Mouse (Mus musculus) gastrocnemius, postnatal 25 days (tissue): Measurements from ENCODE around the gene Sv2b. TPM values are rescaled to one million over a fixed set of nuclear protein-coding genes. Genes with fewer than 3 reads are reported as not detected.
A peak's percentile ranks its signal among the peaks of the same experiment; 100 is the strongest.
"Not testable (repeated sequence)": the region's sequence is repeated elsewhere in the genome, so short reads cannot be mapped to it uniquely, and the experiment has no call there.

ENCODE experiments used
- DNase-seq: peaks from one replicate; pipeline ENCODE4 v3.0.0; 2022
- long read RNA-seq, 2 experiments: library from polyadenylated mRNA; stranded (forward); transcript quantifications; one replicate each; pipeline ENCODE4 v2.0.0; 2021
- total RNA-seq, 2 experiments: library from RNA; stranded (reverse); gene quantifications; 1 replicate in 1 of 2; 2 replicates in 1 of 2; pipeline ENCODE4 v1.2.3; 2021

The Sv2b gene
- total RNA-seq: under 1 TPM; 0.23 to 0.48 TPM
- long read RNA-seq, experiment 1: 0 reads
- long read RNA-seq, experiment 2: 0 reads

GRCm38 (mm10) chr7:75308457-75309312 is at the start of gene Sv2b:
TSS of gene Sv2b (minus strand) at chr7:75309262.
- DNase-seq: no peak

DNA sequence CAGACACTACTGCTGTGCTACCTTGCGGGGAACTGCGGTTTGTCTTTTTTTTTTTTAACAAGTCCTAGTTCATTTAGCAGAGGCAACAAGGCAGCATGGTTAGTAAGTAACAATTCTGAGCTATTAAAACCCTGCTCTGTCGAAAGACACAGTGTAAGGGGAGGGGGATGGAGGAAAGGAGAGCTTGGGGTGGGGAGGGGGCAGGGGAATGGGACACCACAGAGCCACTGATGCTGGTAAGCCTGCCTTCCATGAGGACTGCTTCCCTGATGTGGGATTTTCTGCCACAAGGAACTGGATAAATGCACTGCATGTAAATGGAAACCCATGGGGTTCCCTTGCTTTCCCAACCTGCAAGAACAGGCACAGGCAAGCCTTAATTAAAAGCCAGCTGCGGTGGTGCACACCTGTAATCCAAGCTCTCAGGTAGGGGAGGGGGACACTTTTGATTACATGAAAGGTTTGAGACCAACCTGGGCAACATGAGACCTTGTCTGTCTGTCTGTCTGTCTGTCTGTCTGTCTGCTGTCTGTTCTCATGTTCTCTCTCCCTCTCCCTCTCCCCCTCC is 49.3 kb upstream of the Sv2b start:
- DNase-seq: no peak

GRCm38 (mm10) chr7:75355521-75355920 is 46.5 kb upstream of the Sv2b start:
- DNase-seq: no peak

GRCm38 (mm10) chr7:75352777-75353374 is 43.8 kb upstream of the Sv2b start:
- no peak for DNase-seq

DNA sequence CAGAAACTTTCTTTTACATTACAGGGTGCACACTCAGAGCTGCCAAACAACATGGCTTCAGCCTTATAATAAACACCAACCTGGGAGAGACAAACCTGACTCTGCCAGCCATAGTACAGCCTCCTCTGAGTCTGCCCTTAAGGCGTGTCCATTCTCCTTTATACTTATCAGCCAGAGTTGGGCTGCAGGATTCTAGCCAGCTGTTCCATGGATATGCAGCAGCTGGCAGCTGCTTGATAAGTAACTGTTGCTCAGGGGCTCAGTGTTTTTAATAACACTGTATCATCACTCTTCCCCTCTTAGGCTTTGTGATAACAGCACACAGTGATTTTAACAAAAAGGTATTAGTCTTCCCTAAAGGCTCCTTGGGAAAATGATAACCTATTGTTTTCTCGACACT is 41.1 kb upstream of the Sv2b start:
- no peak for DNase-seq

- DNase-seq: no peak
Measured at GRCm38 (mm10) chr7:75332311-75332710, 23.2 kb upstream of the Sv2b start.

DNA sequence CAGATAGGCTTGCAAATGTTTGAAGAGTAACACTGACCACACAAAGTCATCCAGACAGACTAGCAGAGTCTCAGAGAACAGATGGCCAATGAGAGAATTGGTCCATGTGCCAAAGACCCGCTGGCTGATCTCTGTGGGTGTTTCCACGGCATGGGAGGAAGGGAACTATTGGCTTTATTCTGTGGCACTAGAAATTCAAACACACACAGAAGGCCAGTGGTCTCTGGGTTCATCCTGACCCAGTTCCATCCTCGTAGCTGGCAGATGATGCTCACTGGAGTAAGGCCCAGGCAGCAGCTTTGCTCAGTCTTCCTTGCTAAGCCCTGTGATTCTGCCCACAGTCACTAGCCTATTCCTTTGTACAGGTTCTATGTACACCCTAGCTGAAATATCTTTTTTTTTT is 20.7 kb upstream of the Sv2b start:
- peak; percentile 5 for DNase-seq

- no peak for DNase-seq
Measured at GRCm38 (mm10) chr7:75328721-75329362, 19.8 kb upstream of the Sv2b start.

GRCm38 (mm10) chr7:75325273-75325672 is 16.2 kb upstream of the Sv2b start:
- DNase-seq: no peak

- not testable (repeated sequence) for DNase-seq
Measured at GRCm38 (mm10) chr7:75322742-75323141, 13.7 kb upstream of the Sv2b start.

- no peak for DNase-seq
Measured at GRCm38 (mm10) chr7:75320009-75320408, 10.9 kb upstream of the Sv2b start.

- DNase-seq: no peak
Measured at GRCm38 (mm10) chr7:75318320-75318719, 9.3 kb upstream of the Sv2b start.

GRCm38 (mm10) chr7:75314873-75315272 is 5.8 kb upstream of the Sv2b start:
- DNase-seq: no peak

DNA sequence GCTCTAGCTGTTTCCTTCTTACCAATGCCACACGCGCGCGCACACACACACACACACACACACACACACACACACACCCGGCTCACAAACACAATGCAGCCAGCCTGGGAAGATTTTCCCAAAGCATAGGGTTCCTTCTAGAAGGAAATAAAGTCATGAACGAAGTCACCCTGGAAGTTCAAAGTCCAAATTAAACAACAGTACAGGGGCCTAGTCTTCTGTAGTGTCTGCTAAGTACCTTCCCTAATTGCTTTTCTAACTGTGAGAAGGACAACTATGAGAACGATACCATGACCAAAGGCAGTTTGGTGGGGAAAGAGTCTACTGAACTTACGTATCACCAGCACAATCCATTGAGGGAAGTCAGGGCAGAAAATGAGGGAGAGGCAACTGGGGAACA is 508 bp upstream of the Sv2b start:
- no peak for DNase-seq

DNA sequence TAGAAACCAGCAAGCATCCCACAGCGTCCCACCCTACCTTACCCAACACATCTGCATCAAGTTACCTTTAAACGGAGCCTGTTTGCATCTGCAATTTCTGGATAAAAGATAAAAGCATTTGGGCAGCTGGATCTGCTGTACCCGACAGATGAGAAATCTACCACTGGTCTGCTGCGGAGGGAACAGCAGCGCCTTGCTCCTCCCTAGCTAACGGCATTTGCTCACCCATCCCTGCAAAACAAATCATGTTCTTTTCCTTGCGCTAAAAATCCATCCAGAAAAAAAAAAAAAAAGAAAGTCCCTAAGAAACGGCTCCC is 964 bp downstream of the Sv2b start:
- DNase-seq: no peak

DNA sequence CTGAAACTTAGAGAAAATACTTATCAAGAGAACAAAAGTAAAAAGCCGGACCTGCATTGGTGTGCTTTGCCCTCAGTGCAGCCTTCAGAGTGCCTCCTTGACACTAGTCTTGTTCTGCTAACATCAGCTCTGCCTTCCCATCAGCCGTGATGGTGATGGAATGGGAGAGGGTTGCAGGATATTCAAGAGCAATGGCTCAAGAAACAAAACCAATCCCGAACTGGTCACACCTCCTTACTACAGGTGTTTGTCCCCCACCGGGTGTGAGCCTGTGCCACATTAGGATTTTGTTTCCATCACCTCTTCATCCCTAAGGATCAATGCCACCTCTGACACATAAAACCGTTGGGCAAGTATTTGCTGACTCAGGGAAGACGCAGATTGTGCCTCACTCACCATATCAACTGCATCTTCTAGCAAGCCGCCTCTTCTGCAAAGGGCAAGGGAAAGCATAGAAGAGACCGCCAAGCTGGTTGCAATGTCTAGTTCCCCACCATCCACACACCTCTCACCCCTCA is 1.4 kb downstream of the Sv2b start:
- no peak for DNase-seq

- DNase-seq: no peak
Measured at GRCm38 (mm10) chr7:75305901-75306465, 3.1 kb downstream of the Sv2b start.

GRCm38 (mm10) chr7:75302523-75303215 is 6.4 kb downstream of the Sv2b start:
- no peak for DNase-seq

DNA sequence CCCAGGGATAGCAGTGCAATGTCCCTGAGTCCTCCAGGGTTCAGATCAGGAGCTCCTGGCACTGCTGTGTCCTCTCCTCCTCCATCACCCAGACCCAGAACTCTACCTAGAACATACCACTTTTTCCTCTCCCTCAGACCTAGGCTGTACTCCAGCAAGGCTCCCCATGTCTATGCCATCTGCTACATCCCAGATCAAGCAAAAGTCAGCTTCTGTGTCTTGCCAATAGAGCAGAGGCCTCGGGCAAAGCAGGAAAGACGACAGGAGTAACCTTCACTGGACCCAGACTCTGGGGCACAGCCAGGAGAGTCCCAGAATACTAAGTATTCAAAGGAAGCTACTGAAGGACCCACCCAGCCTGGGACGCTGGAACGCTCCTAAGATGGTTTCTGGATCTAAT is 9.8 kb downstream of the Sv2b start:
- DNase-seq: no peak

DNA sequence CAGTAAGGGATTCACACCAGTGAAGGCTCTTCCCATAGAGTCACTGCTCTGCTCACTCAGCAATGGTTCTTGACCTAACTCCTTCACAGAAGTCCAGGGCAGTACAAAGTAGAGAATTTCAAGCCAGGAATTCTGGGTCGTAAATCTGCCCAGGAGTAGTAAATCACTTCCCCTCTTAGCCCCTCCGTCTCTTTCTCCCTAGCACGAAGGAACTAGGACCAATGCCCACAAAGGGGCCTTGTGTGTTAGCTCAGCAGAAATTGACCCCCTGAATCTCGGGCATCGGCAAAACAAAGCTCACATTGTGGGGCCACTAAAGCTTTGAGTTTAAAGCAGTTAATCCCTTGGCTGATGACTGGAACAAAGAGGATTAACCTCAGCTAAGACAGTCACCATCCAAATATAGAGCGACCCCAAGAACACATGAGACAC is 12.4 kb downstream of the Sv2b start:
- no peak for DNase-seq

GRCm38 (mm10) chr7:75295228-75295865 is 13.7 kb downstream of the Sv2b start:
- DNase-seq: no peak
